Mouse (Mus musculus) layer of hippocampus, adult 11-12 months (tissue): ENCODE measurements around the gene Tle4.

Experiments
- DNase-seq: peaks from one replicate; pipeline ENCODE4 v3.0.0; 2022; ENCODE audit warnings: low spot score

Gene Tle4

DNA sequence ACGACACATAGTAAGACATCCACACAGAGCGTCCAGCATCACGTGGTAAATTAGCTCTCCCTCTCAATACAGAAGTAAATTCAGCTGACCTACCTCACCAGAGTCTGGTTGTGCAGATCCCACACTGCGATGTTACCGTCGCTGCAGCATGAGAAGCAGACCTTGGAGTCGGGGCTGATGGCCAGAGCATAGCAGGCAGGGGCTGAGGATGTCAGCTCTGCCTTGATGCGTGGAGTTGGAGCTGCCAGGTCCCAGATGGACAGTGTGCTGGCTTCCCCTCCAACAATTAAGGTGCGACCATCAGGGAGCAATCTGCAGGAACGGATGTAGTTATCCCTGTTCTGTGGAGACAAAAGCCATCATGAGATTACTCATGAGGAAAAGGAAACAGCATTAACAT, 144.4 kb downstream of the Tle4 start:
- DNase-seq = no peak

DNA sequence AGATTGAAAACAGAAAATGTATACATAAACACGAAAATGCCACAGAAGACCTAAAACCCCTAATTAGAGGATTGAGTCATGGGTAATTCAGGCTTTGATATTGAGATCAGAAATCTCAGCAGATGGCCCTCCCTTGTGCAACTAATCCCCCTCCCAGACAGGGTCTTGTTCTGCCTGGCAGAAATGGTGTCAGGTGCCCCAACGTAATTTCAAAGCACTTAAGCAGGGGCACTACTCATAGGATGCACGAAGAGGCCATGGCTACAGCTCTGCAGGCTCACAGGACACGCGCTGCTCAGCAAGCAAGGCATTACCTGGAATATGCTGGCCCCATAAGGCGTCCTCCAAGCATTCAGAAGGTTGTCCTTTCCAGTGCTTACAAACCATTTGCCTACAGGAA, 146.5 kb downstream of the Tle4 start:
- DNase-seq = no peak

DNA sequence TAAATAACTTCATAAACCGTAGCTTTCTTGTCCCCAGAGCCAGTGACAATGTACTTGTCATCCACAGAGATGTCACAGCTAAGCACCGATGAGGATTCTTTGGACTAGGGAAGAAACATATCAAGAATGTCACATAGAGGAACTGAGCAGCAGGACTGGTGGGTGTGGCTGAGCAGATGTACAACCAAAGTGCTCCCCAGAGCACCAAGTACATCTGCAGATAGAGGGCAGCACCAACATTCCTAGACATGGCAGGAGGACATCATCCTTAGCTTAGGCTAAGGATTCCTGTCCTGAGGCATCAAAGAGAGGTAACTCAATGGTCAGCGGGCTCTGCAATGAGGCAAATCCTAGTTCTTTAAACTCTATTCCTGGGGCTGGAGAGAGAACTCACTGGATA, 148.1 kb downstream of the Tle4 start:
- peak; percentile 21 for DNase-seq

DNA sequence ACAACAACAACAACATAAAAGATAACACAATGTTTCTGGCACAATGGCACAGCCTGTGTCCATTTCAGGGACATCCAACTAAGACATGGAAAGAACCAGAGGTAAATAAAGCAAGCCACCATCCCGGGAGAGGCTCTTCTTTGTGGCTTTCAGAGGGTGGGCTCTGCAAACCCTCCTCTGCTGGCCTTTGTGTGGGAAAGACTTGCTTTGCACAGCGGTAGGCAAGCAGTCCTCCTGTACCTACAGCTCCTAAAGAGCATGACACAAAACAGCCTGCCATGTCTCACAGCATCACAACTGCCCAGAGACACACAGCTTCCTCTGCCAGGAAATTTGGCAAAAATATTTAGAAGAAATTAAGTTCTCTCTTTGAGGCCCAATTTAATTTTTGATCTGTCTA, 149.3 kb downstream of the Tle4 start:
- no peak for DNase-seq

DNA sequence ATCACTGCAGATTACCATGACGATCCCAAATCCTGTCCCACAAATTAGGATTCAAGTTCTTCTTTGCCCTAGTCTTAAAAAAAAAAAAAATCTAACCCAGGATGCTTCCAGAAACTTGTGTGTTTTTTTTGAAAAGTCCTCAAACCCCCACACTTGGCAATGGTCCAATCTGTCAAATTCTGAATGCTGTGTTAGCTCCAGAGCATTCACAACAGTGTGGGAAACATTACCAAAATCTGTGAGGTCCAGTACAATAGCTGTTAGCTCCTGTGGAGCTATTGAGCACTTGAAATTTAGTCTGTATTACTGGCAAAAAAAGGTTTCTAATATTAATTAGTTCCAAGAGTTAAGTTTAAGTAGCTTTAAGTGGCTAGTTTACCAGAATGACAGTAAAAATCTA, 150.4 kb downstream of the Tle4 start:
- no peak for DNase-seq

DNA sequence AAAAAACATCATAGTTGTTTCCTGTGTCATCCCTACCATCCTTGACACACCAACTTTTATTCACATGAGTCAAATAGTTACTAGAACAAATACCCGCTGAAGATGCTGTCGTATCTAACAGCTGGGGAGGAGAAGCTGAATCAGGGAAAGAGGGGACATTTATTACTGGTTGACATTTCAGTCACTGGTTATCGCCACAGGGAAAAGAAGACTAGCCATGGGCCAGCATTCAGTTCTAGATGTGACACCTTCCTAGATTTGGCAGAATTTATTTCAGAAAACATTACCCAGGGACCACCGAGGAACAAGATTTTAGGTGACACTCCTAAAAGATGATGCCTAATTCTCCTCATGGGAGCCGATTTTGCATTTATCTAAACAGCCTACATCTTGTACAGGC, 156.0 kb downstream of the Tle4 start:
- DNase-seq = no peak

DNA sequence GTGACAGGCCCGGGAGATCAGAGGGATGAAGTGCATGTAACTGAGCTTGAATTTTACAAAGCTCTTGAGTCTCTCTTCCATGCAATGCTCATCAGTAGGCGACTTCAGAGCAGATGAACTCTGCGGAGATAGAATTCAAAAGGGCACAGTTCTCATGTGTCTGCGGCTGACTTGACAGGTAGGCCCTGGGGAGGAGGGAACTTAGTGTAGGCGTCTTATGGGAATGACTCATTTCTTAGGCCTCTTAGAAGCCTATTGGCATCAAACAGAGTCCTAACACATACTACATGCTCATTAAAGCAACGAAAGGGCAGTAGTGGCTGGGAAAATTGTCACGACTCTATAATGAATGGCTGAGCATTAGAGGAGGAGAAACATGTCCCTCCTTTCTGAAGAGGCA, 160.6 kb downstream of the Tle4 start:
- no peak for DNase-seq

DNA sequence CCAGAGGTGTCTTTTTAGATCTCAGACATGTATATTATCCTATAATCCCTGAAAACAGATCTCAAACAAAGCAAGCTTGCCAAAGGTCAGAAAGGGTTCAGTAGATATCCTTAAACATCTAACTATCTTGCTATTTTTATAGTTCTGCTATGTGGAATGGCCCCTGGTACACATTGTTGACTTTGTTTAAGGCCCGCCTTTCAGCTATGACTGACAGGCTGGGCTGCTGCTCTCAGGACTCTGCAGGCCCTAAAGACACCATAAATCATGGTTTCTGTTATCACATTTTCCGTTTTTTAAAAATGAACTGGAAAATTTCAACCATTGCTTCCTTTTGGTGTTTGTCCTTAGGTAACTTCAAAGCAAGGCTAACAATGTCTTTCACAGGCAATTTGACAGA, 161.3 kb downstream of the Tle4 start:
- no peak for DNase-seq

DNA sequence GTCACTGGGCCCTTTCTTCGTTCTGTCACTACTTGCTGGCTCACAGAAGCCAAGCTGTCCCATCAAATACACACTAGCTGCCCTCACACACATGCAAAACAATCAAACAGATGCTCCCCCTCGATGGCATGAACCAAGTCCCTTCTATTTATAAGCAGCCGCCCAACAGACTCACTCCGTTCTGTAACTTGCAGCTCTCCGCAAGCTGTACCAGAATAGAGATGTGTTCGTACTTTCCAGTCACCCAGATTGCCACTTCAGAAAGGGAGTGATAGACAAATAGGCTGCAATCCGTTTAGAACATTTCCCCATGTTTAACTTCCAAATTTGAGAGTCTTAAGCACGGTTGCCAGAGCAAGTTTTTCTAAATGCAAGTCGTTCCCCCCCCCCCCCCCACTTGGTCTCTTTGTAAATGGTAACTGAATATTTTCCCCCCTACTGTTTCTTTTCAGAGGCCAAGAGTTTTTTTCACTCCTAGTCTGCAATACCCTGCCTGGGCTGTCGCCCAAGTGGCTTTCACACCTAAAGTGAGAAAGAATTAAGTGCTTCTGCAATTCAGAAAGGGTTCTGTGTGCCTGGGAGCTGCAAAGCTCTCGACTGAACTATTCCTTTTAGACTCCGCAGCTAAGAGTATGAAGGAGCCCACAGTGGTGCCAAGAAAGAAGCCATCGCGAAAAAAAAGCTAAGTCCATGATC, 162.0 kb downstream of the Tle4 start:
- DNase-seq = peak; percentile 54

DNA sequence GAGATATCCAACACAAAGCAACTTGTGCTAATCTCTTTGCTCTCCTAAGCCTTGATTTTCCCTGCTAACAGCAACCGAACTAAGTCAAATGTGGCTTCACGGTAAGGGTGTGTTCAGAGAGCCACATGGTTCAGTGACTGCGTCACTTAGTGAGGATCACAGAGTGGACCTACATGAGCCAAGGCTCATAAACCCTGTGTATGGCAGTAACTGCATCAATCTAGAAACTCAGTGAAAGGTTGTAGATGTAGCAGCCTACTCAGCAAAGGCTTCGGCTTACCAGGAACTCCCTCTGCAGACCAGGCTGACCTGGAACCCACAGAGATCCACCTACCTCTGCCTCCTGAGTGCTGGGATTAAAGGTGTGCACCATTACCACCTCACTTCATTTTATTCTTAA, 164.0 kb downstream of the Tle4 start:
- no peak for DNase-seq

DNA sequence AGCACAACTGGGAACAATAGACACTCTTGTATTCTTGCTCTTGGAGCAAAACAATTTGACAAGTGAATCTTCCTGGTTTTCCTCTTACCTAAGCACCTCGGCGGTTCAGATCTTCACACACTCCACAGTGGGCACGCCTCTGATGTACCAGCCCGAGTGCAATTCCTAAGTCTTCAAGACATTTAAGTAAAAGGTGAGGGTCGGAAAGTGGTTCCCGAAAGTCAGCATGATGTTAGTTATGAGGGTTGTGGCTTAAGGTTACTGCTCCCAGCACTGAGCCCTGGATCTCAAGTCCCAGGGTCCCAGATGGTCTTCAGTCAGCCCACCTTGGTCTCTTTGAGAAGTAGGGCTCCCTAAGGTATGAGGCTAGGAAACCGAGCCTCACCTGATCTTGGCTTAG, 165.4 kb downstream of the Tle4 start:
- no peak for DNase-seq

DNA sequence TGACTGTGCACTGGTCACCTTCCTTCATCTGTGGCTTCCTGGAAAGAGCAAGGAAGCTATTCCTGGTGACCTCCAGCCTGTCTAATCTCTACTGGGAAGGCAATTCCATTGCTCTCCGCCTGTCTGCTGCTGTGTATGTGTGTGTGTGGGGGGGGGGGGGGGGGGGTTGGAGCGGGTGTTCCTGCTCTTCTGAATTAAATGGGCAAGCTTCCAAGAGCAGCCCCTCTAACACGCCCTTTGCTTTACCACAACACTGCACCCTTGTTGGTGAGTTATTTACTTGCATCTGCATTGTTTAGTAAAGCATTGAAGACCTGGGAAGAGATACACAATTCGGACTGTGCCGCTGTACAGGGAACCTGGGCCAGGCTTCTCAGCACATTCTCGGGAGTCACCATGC, 170.9 kb downstream of the Tle4 start:
- DNase-seq = no peak

DNA sequence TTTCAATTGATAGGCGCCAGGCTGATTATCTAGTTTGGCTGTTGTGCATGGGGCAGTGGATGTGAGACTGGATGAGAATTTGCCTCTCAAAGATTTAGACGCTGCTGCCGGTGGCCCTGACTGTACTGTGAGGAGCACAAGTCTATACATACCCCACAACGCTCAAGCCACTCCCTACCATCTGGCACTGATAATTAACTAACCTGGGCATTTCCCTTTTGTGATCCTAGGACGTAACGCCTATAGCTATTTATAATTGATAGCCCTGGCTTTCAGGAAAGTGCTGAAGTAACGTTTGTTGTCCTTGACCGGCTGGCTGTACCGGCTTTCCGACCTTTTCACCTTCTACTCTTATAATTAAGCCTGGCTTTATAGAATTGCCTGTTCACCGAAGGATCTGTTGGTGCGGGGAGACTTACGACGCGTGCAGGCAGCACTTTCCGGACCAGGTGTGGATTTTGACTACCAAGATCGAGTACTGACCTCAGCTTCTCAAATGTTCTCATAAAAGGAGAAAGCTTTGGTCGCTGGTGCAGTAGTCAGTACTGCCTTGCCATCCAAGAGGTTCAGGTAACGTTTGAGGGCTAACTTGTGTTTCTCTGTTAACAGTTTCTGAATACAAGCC, 171.5 kb downstream of the Tle4 start:
- no peak for DNase-seq

DNA sequence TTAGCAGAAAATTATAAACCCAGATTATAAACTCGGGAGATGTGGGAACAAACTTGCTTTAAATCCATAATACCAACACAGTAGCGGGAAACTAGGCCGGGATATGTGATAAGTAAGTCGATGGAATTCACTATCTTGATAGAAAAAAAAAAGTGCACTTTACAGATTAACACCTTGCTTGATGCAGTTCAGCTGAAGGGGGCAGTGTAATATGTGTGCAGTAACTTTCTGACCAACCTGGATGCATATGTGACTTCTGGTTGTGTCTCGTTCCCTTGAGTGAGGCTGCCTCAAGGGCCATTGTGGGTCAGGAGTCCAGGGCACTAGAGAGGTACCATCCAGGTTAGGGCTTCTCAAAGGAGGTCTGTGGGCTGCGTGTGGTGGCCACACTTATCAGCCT, 172.7 kb downstream of the Tle4 start:
- DNase-seq = no peak

DNA sequence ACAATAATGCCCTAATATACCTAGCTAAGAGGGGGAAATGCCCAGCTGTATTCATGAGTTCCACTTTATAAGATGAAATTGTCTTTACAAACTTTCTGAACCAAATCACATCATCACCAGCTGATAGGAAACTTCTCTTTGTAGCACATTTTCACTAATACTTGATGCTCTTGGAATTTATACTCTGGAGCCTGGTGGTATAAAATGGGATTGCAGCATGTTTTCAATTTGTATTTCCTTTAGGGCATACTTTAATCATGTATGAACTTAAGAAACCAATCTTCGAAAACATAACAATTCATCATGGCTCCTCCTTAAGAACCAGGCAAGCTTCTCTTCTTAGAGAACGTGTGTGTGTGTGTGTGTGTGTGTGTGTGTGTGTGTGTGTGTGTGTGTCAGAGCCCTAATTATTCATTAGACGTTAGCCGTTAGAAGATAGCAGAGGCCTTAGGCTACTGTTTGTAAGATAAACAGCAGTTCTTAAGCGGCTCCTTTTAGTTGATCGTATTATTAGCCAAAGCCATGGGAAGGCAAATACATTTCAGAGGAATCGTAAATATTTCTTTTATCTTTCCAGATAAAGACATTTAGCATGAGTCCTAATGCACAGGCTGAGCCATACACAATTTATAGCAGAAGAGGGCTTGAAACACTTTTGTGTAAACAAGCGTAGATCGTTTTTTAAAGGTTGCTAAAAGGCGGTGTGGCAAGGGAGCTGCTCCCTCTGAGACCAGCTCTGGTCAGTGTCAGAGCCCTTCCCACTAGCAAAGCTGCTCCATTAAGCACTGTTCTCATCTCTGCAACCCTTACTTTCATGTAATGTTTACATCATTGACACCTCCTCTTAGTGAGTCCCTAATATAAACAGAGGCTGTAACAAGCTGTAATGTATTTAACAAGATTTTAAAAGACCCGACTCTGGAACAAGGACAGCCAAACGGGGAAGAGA, 173.6 kb downstream of the Tle4 start:
- no peak for DNase-seq

DNA sequence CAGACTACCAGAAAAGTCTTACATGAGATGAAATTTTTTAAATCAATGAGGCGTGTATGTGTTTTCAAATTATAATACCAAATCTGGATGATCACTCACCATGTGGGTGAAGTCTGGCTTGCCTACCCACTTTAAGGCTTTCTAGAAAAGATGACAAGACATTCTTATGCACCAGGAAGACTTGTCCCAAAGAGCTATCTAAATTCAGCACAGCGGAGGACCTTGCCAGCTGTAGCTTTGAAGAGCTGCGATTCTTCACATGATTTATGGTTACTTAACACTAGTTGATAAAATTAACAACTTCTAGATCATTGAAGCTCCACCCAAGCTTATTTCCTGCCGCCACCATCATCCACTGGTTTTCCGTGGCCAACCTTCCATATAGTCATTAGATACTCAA, 176.2 kb downstream of the Tle4 start:
- no peak for DNase-seq

DNA sequence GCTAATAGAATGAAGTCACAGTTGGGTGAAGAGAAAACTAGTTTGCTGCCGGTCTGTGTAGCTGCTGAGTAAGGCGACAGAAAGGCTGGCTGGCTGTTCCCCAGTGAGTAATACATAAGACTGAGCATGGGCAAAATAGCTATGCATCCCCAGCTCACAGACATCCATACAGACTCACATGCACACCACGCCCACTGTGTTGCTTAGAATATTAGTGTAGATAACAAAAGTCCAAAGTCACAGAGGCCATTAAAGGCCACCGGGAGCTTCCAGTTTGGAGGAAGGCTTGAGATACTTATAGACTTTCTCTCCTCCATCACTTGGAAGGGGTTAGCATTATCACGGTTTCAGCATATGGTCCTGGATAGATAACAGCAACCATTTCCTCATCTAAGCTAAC, 178.0 kb downstream of the Tle4 start:
- DNase-seq = no peak

DNA sequence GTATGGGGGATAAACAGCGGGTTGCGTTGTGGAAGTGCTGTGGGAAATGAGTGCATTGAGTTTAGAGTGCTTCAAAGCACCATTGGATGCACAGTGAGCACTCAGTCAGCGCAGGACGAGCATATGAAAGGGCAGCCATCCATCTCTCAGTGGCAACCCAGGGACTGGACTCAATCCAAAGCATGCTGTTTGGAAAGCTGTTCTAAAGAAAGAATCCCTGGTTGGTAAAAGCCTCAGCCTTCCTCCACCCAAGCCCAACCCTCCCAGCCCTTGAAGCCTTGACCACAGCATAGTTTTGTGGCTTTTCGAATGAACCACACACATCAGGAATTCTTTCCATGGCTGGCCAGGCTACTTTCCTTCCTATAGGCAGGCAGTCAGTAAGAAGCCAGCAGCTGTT, 181.0 kb downstream of the Tle4 start:
- no peak for DNase-seq

DNA sequence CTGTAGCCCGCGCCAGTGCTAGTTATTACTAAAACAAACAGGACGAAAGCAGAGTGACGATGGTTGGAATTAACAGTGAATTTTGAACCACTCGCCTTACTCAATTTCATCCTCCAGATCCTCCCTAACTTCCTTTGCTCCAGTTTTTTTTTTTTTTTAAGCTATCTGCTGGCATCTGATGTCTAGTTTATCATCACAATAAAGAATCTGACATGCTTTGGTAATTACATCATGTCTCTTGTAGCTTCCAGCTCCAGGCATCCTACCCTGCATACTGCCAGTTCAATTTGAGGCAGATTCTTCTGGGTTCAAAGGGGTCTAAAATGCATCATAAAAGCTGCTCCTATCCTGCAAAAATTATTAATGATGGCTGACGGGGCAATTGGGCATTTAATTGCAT, 181.9 kb downstream of the Tle4 start:
- no peak for DNase-seq

DNA sequence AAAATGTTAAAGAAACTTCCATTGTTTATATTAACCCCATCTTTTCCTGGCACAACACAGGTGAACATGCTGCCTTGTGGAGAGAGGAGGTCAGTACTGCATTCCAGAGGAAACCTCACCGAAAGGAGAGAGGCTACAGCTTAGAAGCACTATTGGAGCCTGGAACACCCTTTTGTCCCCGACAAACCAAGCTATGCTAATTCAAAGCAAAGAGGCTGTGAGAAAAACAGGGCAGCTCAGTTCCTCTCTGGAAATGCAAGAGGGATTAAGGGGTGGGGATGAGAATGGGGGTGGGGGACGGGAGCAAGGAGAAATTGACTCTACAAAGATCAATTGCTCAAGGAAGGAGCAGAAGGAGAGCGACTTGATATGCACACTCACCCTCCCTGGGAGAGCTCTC, 182.9 kb downstream of the Tle4 start:
- DNase-seq = no peak

DNA sequence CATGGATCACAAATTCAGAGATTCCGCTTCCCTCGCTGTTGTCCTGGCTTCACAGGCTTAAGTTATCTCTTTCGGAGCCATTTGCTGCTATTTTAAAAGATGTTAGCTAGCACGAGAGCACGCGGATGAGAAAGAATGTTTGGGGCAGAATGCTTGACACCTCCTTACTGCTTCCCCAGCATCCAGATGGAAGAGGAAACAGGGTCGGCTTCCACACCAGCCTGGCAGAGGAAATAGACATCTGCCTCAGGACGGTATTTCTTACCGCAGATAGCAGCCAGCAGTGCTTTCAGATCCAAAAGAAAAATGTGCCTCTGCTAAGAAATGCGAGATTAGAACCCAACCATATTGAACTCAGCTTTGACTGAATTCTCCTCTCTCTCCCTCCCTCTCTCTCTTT, 191.2 kb downstream of the Tle4 start:
- peak; percentile 15 for DNase-seq
